Mouse (Mus musculus) effector memory CD4-positive, alpha-beta T cell, adult 5 months (primary cell): Measurements from ENCODE around the gene Tlr3. TPM values are rescaled to one million over a fixed set of nuclear protein-coding genes. Genes with fewer than 3 reads are reported as not detected.

ENCODE experiments used
- polyA plus RNA-seq: library from polyadenylated mRNA; unstranded; fragments of 100-300 nt; shearing (Covaris generic); gene quantifications from one replicate; pipeline ENCODE4 v1.2.1, GENCODE M21; 2017

Tlr3 gene
- polyA plus RNA-seq, result 0.41 TPM

GRCm38 (mm10) chr8:45410882-45411281 is at the start of gene Tlr3:
Gene Tlr3, minus strand, starts transcription at chr8:45411080.

GRCm38 (mm10) chr8:45381963-45382347 is 28.9 kb downstream of the Tlr3 start, which contains the start of gene Fam149a:
Gene Fam149a, minus strand, starts transcription at chr8:45382291.

Other genes starting within 250 kb of the Tlr3 start
- gene F11, start 149.0 kb downstream of the Tlr3 start, polyA plus RNA-seq, result not detected
- gene Klkb1, start 116.2 kb downstream of the Tlr3 start, polyA plus RNA-seq, result 0.07 TPM
- gene Gm45753, start 102.6 kb downstream of the Tlr3 start, polyA plus RNA-seq, result not detected
- gene Cyp4v3, start 77.9 kb downstream of the Tlr3 start, polyA plus RNA-seq, result 10.2 TPM
- not detected for gene Fam149a, start 28.8 kb downstream of the Tlr3 start, polyA plus RNA-seq
- 0.30 TPM for gene Sorbs2, start 96.7 kb upstream of the Tlr3 start, polyA plus RNA-seq